Mouse (Mus musculus): Measurements from ENCODE around the gene Polg2. TPM values are rescaled to one million over a fixed set of nuclear protein-coding genes. Genes with fewer than 3 reads are reported as not detected.

The Polg2 gene
- polyA plus RNA-seq, 1 experiment from 2014 or later = 13.3 TPM

DNA sequence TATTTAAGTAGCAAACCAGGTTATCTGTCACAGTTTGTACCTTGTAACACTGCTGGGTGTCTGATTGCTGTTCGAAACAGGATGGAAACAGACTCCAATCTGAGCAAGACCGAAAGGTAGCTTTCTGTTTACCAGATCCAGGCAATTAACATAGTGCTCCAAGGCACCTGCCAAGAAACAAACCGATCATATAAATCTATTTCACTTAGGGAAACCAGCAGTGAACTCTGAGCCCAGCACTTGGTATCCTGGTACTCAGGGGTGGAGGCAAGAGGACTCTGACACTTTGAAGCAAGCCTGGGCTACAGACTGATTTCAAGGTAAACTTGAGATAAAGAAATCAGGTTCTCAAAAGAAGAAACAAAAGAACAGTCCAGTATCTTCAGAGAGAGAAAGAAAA lies 1.9 kb downstream of the Polg2 start:
- Histone ChIP-seq H3K4me2 (no peak overlapping the region), H3K9me3 (no peaks in the 10 kb centered on the region), H3K9ac (no peak overlapping the region), H3K27me3 (no peaks in the 10 kb centered on the region), H3K27ac (no peak overlapping the region), H3K4me1 (peaks cover 5% of the 10 kb centered on the region), H3K36me3 (peaks cover 47% of the 10 kb centered on the region), H3K4me3 (no peak overlapping the region)
- WGBS = 84% methylated on average over 3 of the region's 3 CpGs
- no peak for ATAC-seq (ENCODE audit: insufficient number of reproducible peaks, low FRiP score, low TSS enrichment, low read depth)

DNA sequence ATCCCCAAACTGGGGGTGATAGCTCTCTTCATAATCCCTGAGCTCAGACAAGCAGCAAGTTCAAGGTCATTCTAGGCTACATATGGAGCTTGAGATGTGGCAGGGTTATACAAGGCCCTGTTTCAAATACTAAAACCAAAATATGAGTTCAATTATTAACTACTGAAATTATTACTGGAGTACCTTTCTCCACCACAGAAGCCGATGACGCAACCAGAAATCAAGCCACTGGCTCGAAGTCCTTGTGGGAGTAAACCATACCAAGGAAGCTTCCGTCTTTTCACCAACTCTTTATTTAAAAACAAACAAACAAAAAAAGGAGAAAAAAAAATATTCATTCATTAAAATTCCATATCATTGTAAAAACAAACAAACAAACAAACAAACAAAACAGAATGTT lies 2.4 kb downstream of the Polg2 start:
- 87% methylated on average over 4 of the region's 4 CpGs for WGBS
- Histone ChIP-seq H3K9ac (no peak overlapping the region), H3K27me3 (no peaks in the 10 kb centered on the region), H3K9me3 (no peaks in the 10 kb centered on the region), H3K27ac (no peak overlapping the region), H3K4me3 (no peak overlapping the region), H3K4me2 (no peak overlapping the region), H3K4me1 (peaks cover 5% of the 10 kb centered on the region), H3K36me3 (peaks cover 47% of the 10 kb centered on the region)
- no peak for ATAC-seq (ENCODE audit: insufficient number of reproducible peaks, low FRiP score, low TSS enrichment, low read depth)

DNA sequence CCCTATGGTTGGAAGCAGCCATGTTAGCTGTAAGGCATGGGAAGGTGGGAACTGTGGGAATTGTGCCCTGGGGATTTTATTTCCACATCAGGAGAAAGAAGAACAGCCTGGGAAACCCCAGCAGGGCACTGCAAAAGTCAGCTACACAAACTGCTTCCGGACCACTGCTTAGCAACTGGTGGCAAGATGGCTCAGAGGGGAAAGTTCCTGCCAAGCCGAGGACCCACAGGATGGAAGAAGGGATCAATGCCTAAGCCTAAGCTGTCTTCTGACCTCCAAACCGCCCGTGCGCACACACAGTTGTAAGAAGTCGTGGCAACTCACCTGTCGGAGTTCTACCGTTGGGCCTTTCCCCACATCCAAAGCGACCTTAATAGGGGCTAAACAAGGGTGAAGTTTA lies 6.3 kb downstream of the Polg2 start:
- no peak overlapping the region for H3K4me2 ChIP-seq
- no peak for ATAC-seq (ENCODE audit: insufficient number of reproducible peaks, low FRiP score, low TSS enrichment, low read depth)
- H3K9me3 ChIP-seq = no peaks in the 10 kb centered on the region
- WGBS = 93% methylated on average over 9 of the region's 9 CpGs
- H3K4me1 ChIP-seq = peaks cover 5% of the 10 kb centered on the region
- H3K27me3 ChIP-seq = no peaks in the 10 kb centered on the region
- no peak overlapping the region for H3K27ac ChIP-seq
- H3K9ac ChIP-seq = no peak overlapping the region
- H3K36me3 ChIP-seq = peaks cover 70% of the 10 kb centered on the region
- no peak overlapping the region for H3K4me3 ChIP-seq

DNA sequence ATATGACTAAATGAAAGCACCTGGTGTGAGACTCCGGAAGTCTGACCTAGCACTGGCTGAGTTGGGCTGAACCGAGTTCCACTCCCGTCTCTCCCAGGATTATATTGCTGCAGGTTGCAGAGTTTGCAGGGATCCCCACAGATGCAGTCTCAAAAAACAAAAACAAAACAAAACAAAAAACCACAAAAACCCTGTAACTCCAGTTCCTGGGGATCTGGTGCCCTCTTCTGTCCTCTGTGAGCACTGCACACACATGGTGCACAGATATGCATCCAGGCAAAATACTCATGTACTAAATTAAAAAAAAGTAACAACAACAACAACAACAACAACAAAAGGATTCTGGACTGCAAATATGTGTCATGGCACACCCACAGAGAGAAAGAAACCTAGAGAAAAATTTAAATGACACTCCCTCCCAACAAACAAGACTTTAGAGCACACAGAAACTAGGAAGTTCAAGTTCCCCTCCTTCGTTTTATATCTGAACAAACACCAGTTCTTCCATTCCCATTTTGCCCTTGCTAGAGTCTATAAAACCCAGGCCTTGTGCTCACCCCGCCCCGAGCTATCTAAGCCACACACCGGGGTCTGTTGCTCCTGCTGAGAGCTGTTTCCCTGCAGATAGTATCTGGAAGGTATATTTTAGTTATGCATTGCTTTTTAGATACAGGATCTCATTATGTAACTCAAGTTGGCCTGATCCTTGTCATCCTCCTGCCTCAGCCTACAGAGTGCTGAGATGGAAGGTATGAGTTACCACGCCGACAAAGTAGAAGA lies 9.0 kb downstream of the Polg2 start:
- peaks cover 87% of the 10 kb centered on the region for H3K36me3 ChIP-seq
- 94% methylated on average over 9 of the region's 9 CpGs for WGBS
- H3K4me1 ChIP-seq = no peaks in the 10 kb centered on the region
- no peaks in the 10 kb centered on the region for H3K9me3 ChIP-seq
- no peak overlapping the region for H3K4me2 ChIP-seq
- no peak for ATAC-seq (ENCODE audit: insufficient number of reproducible peaks, low FRiP score, low TSS enrichment, low read depth)
- H3K9ac ChIP-seq = no peak overlapping the region
- no peak overlapping the region for H3K27ac ChIP-seq
- no peak overlapping the region for H3K4me3 ChIP-seq
- H3K27me3 ChIP-seq = no peaks in the 10 kb centered on the region

DNA sequence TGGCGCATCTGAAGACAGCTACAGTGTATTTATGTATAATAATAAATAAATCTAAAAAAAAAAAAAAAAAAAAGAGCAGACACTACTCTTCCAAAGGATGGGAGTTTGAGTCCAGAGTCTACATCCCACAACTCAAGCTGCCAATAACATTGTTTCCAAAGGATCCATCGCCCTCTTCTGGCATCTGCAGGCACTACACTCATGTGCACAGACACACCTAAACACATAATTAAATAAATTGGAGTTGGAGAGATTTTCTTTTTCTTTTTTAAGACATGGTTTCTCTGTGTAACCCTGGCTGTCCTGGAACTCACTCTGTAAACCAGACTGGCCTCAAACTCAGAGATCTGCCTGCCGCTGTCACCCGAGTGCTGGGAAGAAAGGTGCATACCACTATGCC lies 11.8 kb downstream of the Polg2 start:
- Histone ChIP-seq H3K36me3 (peaks cover 68% of the 10 kb centered on the region), H3K4me3 (no peak overlapping the region)
- WGBS = 95% methylated on average over 4 of the region's 4 CpGs

DNA sequence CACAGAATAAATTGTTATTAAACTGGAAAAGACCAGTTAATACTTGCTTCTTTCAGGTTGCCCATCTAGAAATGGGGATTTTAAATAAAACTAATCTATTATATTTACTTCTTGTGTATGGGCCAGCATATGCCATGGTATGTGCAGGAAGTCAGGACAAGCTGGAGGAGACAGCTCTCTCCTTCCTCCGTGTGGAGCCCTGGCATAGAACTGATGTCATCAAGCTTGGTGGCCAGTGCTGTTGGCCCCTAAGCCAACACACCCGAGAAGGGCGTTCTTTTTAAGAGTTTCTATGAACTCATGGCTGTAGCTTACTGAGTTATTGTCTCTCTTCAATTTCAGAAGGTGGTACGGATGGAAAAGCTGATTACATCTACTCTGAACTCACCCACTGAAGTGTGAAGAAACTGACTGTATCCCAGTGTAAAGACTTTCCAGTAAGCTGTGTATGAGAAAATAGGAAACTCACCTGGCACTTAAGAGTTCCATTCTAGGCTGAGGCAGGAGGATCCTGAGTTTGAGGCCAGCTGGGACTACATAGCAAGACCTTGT lies 12.7 kb downstream of the Polg2 start:
- WGBS = 91% methylated on average over 4 of the region's 4 CpGs
- no peak overlapping the region for H3K4me3 ChIP-seq
- H3K36me3 ChIP-seq = peaks cover 62% of the 10 kb centered on the region
- ATAC-seq (ENCODE audit: insufficient number of reproducible peaks, low FRiP score, low TSS enrichment, low read depth) = no peak
- H3K9me3 ChIP-seq = no peaks in the 10 kb centered on the region
- no peaks in the 10 kb centered on the region for H3K27me3 ChIP-seq
- H3K4me1 ChIP-seq = peaks cover 8% of the 10 kb centered on the region
- H3K9ac ChIP-seq = no peak overlapping the region
- H3K4me2 ChIP-seq = no peak overlapping the region
- no peak overlapping the region for H3K27ac ChIP-seq

More for the DNA sequence above, 11.8 kb downstream of the Polg2 start:
- H3K27ac ChIP-seq = no peak overlapping the region
- no peaks in the 10 kb centered on the region for H3K9me3 ChIP-seq
- H3K27me3 ChIP-seq = no peaks in the 10 kb centered on the region
- no peak overlapping the region for H3K4me2 ChIP-seq
- no peak for ATAC-seq (ENCODE audit: insufficient number of reproducible peaks, low FRiP score, low TSS enrichment, low read depth)
- H3K4me1 ChIP-seq = peaks cover 6% of the 10 kb centered on the region
- H3K9ac ChIP-seq = no peak overlapping the region

DNA sequence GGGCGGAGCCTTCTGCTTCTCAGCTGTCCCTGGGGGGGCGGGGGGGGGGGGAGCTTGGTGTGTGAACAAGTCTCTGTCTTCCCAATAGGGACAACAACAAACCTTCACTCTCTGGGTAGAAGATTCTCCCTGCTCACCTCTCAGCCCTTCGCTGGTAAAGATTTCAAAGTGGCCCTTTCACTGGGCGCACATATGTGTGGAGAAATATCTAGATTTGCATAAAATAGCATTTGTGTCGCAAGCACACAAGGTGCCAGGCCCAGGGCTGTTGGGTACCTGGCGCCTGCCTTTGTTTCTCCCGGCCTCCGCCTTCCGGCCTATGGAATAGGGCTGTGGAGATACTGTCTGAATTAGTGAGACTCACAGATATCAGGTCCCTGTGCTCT lies 16.5 kb downstream of the Polg2 start:
- Histone ChIP-seq H3K9ac (no peak overlapping the region), H3K4me3 (no peak overlapping the region), H3K27ac (peak overlapping the region; percentile 66; the same call in 1 of the 2 replicates), H3K27me3 (no peaks in the 10 kb centered on the region), H3K4me1 (peaks cover 8% of the 10 kb centered on the region), H3K9me3 (no peaks in the 10 kb centered on the region), H3K4me2 (no peak overlapping the region), H3K36me3 (peaks cover 31% of the 10 kb centered on the region)
- ATAC-seq (ENCODE audit: insufficient number of reproducible peaks, low FRiP score, low TSS enrichment, low read depth) = no peak
- 68% methylated on average over 9 of the region's 9 CpGs for WGBS

DNA sequence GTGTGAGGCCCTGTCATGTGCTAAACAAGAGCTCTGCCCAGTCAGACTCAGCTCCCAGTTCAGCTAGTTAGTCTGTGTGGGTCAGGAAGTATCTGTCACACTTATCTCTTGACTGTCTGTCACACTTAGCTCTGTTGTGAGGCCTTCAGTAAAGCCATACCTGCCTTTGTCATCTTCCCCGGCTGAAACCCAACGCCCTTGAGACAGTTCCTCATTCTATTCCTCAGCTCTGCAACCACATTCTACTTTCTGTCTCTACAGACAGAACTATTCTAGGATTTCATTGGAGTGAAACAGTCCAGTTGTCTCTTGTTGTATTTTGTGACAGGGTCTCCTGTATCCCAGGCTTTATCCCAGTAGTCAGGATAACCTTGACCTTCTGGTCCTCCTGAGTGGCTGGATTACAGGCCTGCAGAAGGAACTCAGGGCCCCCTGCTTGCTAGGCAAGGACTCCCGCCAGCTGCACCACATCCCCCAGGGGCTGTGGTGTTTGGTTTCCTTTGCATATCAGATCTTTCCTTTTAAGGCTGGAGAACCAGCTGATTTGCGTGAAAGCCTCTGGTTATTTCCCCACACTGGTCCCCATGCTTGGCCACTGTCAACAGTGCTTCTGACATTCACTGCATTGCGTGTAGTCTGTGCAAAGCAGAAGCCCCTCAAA lies 17.1 kb downstream of the Polg2 start:
- H3K27ac ChIP-seq = peak overlapping the region; percentile 66; the same call in 1 of the 2 replicates
- no peak overlapping the region for H3K9ac ChIP-seq

DNA sequence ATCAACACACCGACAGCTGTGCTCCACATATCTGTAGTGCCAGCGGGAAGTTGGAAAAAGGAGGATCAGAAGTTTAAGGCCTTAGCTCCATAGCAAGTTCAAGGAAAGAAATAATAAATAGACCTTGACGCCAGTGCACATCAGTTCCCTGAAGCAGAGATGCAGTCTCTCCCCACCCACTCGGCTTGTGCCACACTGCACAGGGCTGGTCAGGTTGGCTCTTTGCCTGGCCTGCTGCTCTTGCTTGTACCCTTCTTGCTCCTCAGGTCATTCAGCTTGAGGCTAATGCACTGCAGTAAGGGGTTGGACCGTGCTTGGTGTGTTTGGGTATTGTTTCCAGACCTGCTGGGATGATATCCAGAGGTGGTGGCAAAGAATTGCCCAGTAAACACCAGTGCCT lies 18.8 kb downstream of the Polg2 start:
- Histone ChIP-seq H3K4me2 (no peak overlapping the region), H3K9me3 (no peaks in the 10 kb centered on the region), H3K27ac (no peak overlapping the region), H3K9ac (no peak overlapping the region), H3K27me3 (no peaks in the 10 kb centered on the region), H3K36me3 (peaks cover 11% of the 10 kb centered on the region), H3K4me3 (no peak overlapping the region), H3K4me1 (peaks cover 8% of the 10 kb centered on the region)
- no peak for ATAC-seq (ENCODE audit: insufficient number of reproducible peaks, low FRiP score, low TSS enrichment, low read depth)
- WGBS = 86% methylated on average over 5 of the region's 5 CpGs

More for the DNA sequence above, 17.1 kb downstream of the Polg2 start:
- no peaks in the 10 kb centered on the region for H3K27me3 ChIP-seq
- H3K4me2 ChIP-seq = no peak overlapping the region
- no peaks in the 10 kb centered on the region for H3K9me3 ChIP-seq
- H3K4me3 ChIP-seq = no peak overlapping the region
- H3K4me1 ChIP-seq = peaks cover 8% of the 10 kb centered on the region
- 29% methylated on average over 5 of the region's 5 CpGs for WGBS
- H3K36me3 ChIP-seq = peaks cover 26% of the 10 kb centered on the region
- ATAC-seq (ENCODE audit: insufficient number of reproducible peaks, low FRiP score, low TSS enrichment, low read depth) = peak; percentile 52

DNA sequence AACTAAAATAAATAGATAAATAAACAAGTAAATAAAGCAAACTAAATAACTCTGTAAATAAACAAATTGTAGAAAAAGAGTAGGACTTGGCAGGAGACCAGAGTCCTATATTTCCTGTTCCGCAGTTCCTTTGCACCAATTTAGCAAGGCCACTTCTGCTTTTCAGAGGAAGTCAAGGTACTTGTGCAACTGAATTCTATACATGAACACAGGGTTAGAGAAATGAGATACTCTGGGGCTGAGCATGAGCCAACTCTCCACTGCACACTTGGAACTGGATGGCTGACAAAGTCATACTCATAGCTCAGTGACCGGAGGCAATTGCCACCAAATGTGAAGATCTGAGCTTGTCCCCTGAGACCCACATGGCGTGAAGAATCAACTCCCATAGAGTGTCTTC lies 20.3 kb downstream of the Polg2 start:
- H3K9me3 ChIP-seq = no peaks in the 10 kb centered on the region

DNA sequence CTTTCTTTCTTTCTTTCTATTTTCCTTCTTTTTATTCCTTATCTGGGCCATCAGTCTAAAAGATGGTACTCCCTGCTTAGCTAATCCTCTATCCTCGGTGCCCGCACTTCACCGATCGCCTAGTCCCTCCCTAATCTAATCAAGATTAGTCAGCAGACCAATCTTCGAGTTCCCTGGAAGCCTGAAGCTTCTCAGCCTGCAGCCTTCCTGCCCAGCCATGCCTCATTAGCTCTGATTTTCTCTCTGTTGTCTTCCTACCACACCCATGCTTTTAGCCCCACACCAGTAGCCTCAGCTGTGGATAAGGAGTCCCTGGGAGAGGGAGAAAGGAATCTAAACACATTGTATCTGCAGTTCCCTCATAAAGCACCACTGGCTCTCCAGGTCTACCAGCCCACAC lies 23.8 kb downstream of the Polg2 start:
- Histone ChIP-seq H3K9ac (no peak overlapping the region), H3K4me3 (no peak overlapping the region), H3K9me3 (no peaks in the 10 kb centered on the region), H3K27ac (no peak overlapping the region), H3K4me2 (no peak overlapping the region), H3K36me3 (no peaks in the 10 kb centered on the region), H3K4me1 (no peaks in the 10 kb centered on the region), H3K27me3 (no peaks in the 10 kb centered on the region)
- WGBS = 74% methylated on average over 5 of the region's 5 CpGs
- no peak for ATAC-seq (ENCODE audit: insufficient number of reproducible peaks, low FRiP score, low TSS enrichment, low read depth)

More for the DNA sequence above, 20.3 kb downstream of the Polg2 start:
- Histone ChIP-seq H3K4me2 (no peak overlapping the region), H3K27ac (no peak overlapping the region), H3K4me3 (no peak overlapping the region), H3K4me1 (peaks cover 8% of the 10 kb centered on the region), H3K9ac (no peak overlapping the region), H3K36me3 (no peaks in the 10 kb centered on the region), H3K27me3 (no peaks in the 10 kb centered on the region)
- 91% methylated on average over 3 of the region's 3 CpGs for WGBS
- no peak for ATAC-seq (ENCODE audit: insufficient number of reproducible peaks, low FRiP score, low TSS enrichment, low read depth)

DNA sequence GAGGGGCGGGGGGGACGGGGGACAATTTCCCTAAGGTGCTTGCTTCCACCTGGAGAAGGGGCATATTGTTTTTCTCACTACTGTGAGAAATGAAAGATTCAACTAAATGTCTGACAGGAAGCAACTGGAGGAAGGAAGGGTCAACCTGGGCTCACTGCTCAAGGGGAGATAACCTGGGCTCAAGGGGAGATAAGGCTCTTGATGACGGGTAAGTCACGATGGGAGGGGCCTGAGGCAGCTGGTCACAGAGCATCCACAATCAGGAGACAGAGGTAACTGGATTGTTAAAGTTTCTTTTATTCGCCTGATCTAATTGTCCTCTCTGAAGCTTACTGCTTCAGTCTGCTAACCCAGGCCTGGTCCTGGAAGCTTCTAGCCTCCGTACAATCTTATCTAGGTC lies 26.0 kb downstream of the Polg2 start:
- Histone ChIP-seq H3K27ac (no peak overlapping the region), H3K4me1 (no peaks in the 10 kb centered on the region), H3K4me2 (no peak overlapping the region), H3K4me3 (no peak overlapping the region), H3K36me3 (no peaks in the 10 kb centered on the region), H3K9ac (no peak overlapping the region), H3K27me3 (no peaks in the 10 kb centered on the region), H3K9me3 (no peaks in the 10 kb centered on the region)
- no peak for ATAC-seq (ENCODE audit: insufficient number of reproducible peaks, low FRiP score, low TSS enrichment, low read depth)
- 84% methylated on average over 6 of the region's 6 CpGs for WGBS

Data from limb, embryonic 15.5 days (tissue).